Comparison of ENCODE assay signal across 10 mouse cellular contexts in genomic region chr8:95140555-95140954, GRCm38 (mm10). TPM values are rescaled to one million over a fixed set of nuclear protein-coding genes. Genes with fewer than 3 reads are reported as not detected.
DNase-seq lines count a peak whose midpoint lies in the region; ATAC-seq and TF ChIP-seq lines count a peak whose summit lies in the region.
"Had no signal": no experiment of that assay in that cellular context is flagged by ENCODE, and none has a peak within 500 bp of the region (broad histone marks: within the 10 kb centered on the region; RNA-seq: fewer than 3 reads in every experiment).

No protein-coding gene starts in this region.

- H3K9ac ChIP-seq in kidney, embryonic 14.5 days (ENCODE audit: low read depth, low read length) = no peak overlapping the region
- H3K9ac ChIP-seq in embryonic facial prominence, embryonic 14.5 days (ENCODE audit: low read depth, low read length) = no peak overlapping the region
- no peak overlapping the region for H3K9ac ChIP-seq in intestine, postnatal 0 days (ENCODE audit: low read depth, low read length)
- H3K9ac ChIP-seq: embryonic facial prominence, embryonic 12.5 days had no signal

- TF ChIP-seq CTCF in kidney, adult 2 months (conservative IDR thresholded peaks at IDR 0.05; ENCODE audit: insufficient read depth, insufficient read length, low read depth, low read length) = no peak
- TF ChIP-seq CTCF in intestine, postnatal 0 days (IDR thresholded peaks at IDR 0.05; ENCODE audit: low read depth) = no peak

- no peak overlapping the region for H3K4me2 ChIP-seq in kidney, embryonic 14.5 days (replicated peaks; ENCODE audit: low read depth, low read length)
- H3K4me2 ChIP-seq in embryonic facial prominence, embryonic 14.5 days (ENCODE audit: low read depth, low read length) = peak overlapping the region; percentile 94; the same call in 1 of the 2 replicates
- H3K4me2 ChIP-seq in intestine, postnatal 0 days (replicated peaks; ENCODE audit: low read depth) = 0 out of 2 replicates have a peak overlapping the region, but pooled peaks have one; percentile 17

- H3K36me3 ChIP-seq in kidney, adult 2 months (ENCODE audit: control insufficient read depth, insufficient read depth, low read length) = peaks cover 2% of the 10 kb centered on the region; the same call in 1 of the 2 replicates
- H3K36me3 ChIP-seq in kidney, embryonic 14.5 days (ENCODE audit: control insufficient read depth, insufficient read depth, low read length) = peaks cover 3% of the 10 kb centered on the region; the same call in 1 of the 2 replicates
- no peaks in the 10 kb centered on the region for H3K36me3 ChIP-seq in embryonic facial prominence, embryonic 14.5 days (ENCODE audit: control insufficient read depth, insufficient read depth, low read length)
- H3K36me3 ChIP-seq in intestine, postnatal 0 days (ENCODE audit: control insufficient read depth, insufficient read depth) = no peaks in the 10 kb centered on the region; the same call in 1 of the 2 replicates
- H3K36me3 ChIP-seq in megakaryocyte, embryonic 14.5 days (replicated peaks; ENCODE audit: low read length) = peaks cover 17% of the 10 kb centered on the region
- H3K36me3 ChIP-seq: embryonic facial prominence, embryonic 12.5 days had no signal

- no peaks in the 10 kb centered on the region for H3K9me3 ChIP-seq in kidney, embryonic 14.5 days (ENCODE audit: control insufficient read depth, low read length)
- no peaks in the 10 kb centered on the region for H3K9me3 ChIP-seq in embryonic facial prominence, embryonic 14.5 days (ENCODE audit: control insufficient read depth, low read length)
- H3K9me3 ChIP-seq in intestine, postnatal 0 days (ENCODE audit: control insufficient read depth) = no peaks in the 10 kb centered on the region
- no peaks in the 10 kb centered on the region for H3K9me3 ChIP-seq in megakaryocyte, embryonic 14.5 days
- H3K9me3 ChIP-seq: embryonic facial prominence, embryonic 12.5 days had no signal

- H3K4me1 ChIP-seq in kidney, adult 2 months (ENCODE audit: control insufficient read depth, insufficient read depth, low read length) = peaks cover 53% of the 10 kb centered on the region
- H3K4me1 ChIP-seq in kidney, embryonic 14.5 days (ENCODE audit: control insufficient read depth, insufficient read depth, low read length) = peaks cover 48% of the 10 kb centered on the region
- peaks cover 27% of the 10 kb centered on the region for H3K4me1 ChIP-seq in embryonic facial prominence, embryonic 14.5 days (ENCODE audit: control insufficient read depth, insufficient read depth, low read length)
- H3K4me1 ChIP-seq in intestine, postnatal 0 days (replicated peaks; ENCODE audit: control insufficient read depth, insufficient read depth, low read length) = peaks cover 32% of the 10 kb centered on the region
- peaks cover 84% of the 10 kb centered on the region for H3K4me1 ChIP-seq in megakaryocyte, embryonic 14.5 days

- 48% methylated on average over 5 of the region's 5 CpGs for WGBS in kidney, adult 2 months
- WGBS in kidney, embryonic 14.5 days = 70% methylated on average over 5 of the region's 5 CpGs
- 74% methylated on average over 5 of the region's 5 CpGs for WGBS in embryonic facial prominence, embryonic 14.5 days
- 53% methylated on average over 5 of the region's 5 CpGs for WGBS in intestine, postnatal 0 days

- ATAC-seq in kidney, embryonic 14.5 days (ENCODE audit: low FRiP score, low TSS enrichment) = no peak
- no peak for ATAC-seq in embryonic facial prominence, embryonic 14.5 days (ENCODE audit: low read depth)
- no peak for ATAC-seq in intestine, postnatal 0 days

- peak; percentile 68 for DNase-seq in kidney, adult 2 months
- DNase-seq in embryonic facial prominence, embryonic 14.5 days (ENCODE audit: low spot score) = no peak
- no peak for DNase-seq in cerebellum, adult 11 months
- DNase-seq in yolk sac, embryonic 10.5 days (ENCODE audit: low spot score) = no peak
- DNase-seq in cerebellum, adult 18-20 months = no peak
- DNase-seq: adrenal gland, adult 8-10 months had no signal

- peak overlapping the region; percentile 93 for H3K27ac ChIP-seq in kidney, adult 2 months (ENCODE audit: insufficient read depth, low read depth, low read length)
- no peak overlapping the region for H3K27ac ChIP-seq in kidney, embryonic 14.5 days (ENCODE audit: low read depth, low read length)
- no peak overlapping the region for H3K27ac ChIP-seq in embryonic facial prominence, embryonic 14.5 days (replicated peaks; ENCODE audit: low read depth, low read length)
- H3K27ac ChIP-seq in intestine, postnatal 0 days (ENCODE audit: low read depth, low read length) = no peak overlapping the region
- H3K27ac ChIP-seq: embryonic facial prominence, embryonic 12.5 days had no signal

- peak overlapping the region; percentile 91 for H3K4me3 ChIP-seq in kidney, adult 2 months (ENCODE audit: insufficient read depth, low read depth, low read length)
- no peak overlapping the region for H3K4me3 ChIP-seq in kidney, embryonic 14.5 days (ENCODE audit: low read length)
- H3K4me3 ChIP-seq in embryonic facial prominence, embryonic 14.5 days (ENCODE audit: low read depth, low read length) = no peak overlapping the region
- no peak overlapping the region for H3K4me3 ChIP-seq in intestine, postnatal 0 days (ENCODE audit: low read depth, low read length)
- peak overlapping the region; percentile 79 for H3K4me3 ChIP-seq in megakaryocyte, embryonic 14.5 days (replicated peaks)
- H3K4me3 ChIP-seq: embryonic facial prominence, embryonic 12.5 days had no signal

- H3K27me3 ChIP-seq in kidney, adult 2 months (replicated peaks; ENCODE audit: control insufficient read depth, insufficient read depth, low read length) = no peaks in the 10 kb centered on the region
- H3K27me3 ChIP-seq in kidney, embryonic 14.5 days (ENCODE audit: control insufficient read depth, insufficient read depth, low read length) = no peaks in the 10 kb centered on the region
- peaks cover 7% of the 10 kb centered on the region; the same call in 1 of the 2 replicates for H3K27me3 ChIP-seq in embryonic facial prominence, embryonic 14.5 days (replicated peaks; ENCODE audit: control insufficient read depth, insufficient read depth, low read length)
- no peaks in the 10 kb centered on the region for H3K27me3 ChIP-seq in intestine, postnatal 0 days (replicated peaks; ENCODE audit: control insufficient read depth, insufficient read depth, low read length)
- H3K27me3 ChIP-seq in megakaryocyte, embryonic 14.5 days (replicated peaks) = peaks cover 90% of the 10 kb centered on the region

- TF ChIP-seq POLR2A in kidney, adult 2 months (IDR thresholded peaks at IDR 0.05; ENCODE audit: low read depth, low read length) = no peak

RNA-seq across cellular contexts. Expression of gene Katnb1, which starts 59.6 kb away (rescaled TPM):
- polyA plus RNA-seq in kidney, adult 2 months (2012; rRNA removed) = 22.2 and 23.7 TPM in 2 replicates
- polyA plus RNA-seq in kidney, embryonic 14.5 days (2014; fragmentation: Nextera tagmentation; extraction: Ambion mirVana) = 18.2 and 32.4 TPM in 2 replicates
- 18.6 and 20.8 TPM in 2 replicates for polyA plus RNA-seq in embryonic facial prominence, embryonic 14.5 days (2014; fragmentation: Nextera tagmentation; extraction: Ambion mirVana)
- polyA plus RNA-seq in intestine, postnatal 0 days (2015; fragmentation: Nextera tagmentation; extraction: Ambion mirVana) = 12.7 and 14.2 TPM in 2 replicates
- 17.2 and 46.5 TPM in 2 replicates for polyA plus RNA-seq in megakaryocyte, embryonic 14.5 days (2012; ENCODE audit: insufficient read depth, low replicate concordance)

Comparison
In these comparisons a context has a peak if more than half of its experiments do, and no peak if none do; other contexts are left out.
1. H3K4me3 ChIP-seq: peak in kidney, adult 2 months (single experiment) and megakaryocyte, embryonic 14.5 days (single experiment); none in kidney, embryonic 14.5 days (single experiment), embryonic facial prominence, embryonic 14.5 days (single experiment) and intestine, postnatal 0 days (single experiment).